Mouse (Mus musculus) lung, embryonic 16.5 days (tissue): ENCODE measurements at regions not wholly inside any gene's neighbourhood (a gene's known extent, or its start where the extent isn't known, plus 50 kb on each side); places are given as distances from the start of the nearest gene placed in this dataset.

Experiments used
- ATAC-seq: fragments of 200-750 bp; cut with Nextera tagmentation; 2 replicates; pipeline ENCODE4 v1.8.0; 2017; ENCODE audit warnings: low read depth, mild to moderate bottlenecking, moderate library complexity
- H3K27ac ChIP-seq: fragments of 300-500 bp; sonication (generic); 2 replicates; pipeline ENCODE4 v1.5.1; 2014; ENCODE audit warnings: mild to moderate bottlenecking, control low read depth, low read length
- H3K27me3 ChIP-seq: fragments of 300-500 bp; sonication (generic); 2 replicates; pipeline ENCODE4 v1.6.1; 2014; ENCODE audit warnings: low read depth, low read length, mixed read lengths; ENCODE audit not compliant: control insufficient read depth, insufficient read depth
- H3K36me3 ChIP-seq: fragments of 300-500 bp; sonication (generic); 2 replicates; pipeline ENCODE4 v1.6.1; 2014; ENCODE audit warnings: low read length; ENCODE audit not compliant: control insufficient read depth, insufficient read depth
- H3K4me1 ChIP-seq: fragments of 300-500 bp; sonication (generic); replicated peaks from 2 replicates; pipeline ENCODE4 v1.6.1; 2014; ENCODE audit warnings: low read length, mixed read lengths; ENCODE audit not compliant: control insufficient read depth, insufficient read depth
- H3K4me2 ChIP-seq: fragments of 300-500 bp; sonication (generic); 2 replicates; pipeline ENCODE4 v1.6.1; 2014; ENCODE audit warnings: low read depth, low read length, control low read depth
- H3K4me3 ChIP-seq: fragments of 300-500 bp; sonication (generic); 2 replicates; pipeline ENCODE4 v1.5.1; 2014; ENCODE audit warnings: mild to moderate bottlenecking, low read length, control low read depth
- H3K9ac ChIP-seq: fragments of 300-500 bp; sonication (generic); 2 replicates; pipeline ENCODE4 v1.6.1; 2014; ENCODE audit warnings: low read length, control low read depth
- H3K9me3 ChIP-seq: fragments of 300-500 bp; sonication (generic); 2 replicates; pipeline ENCODE4 v1.6.1; 2016; ENCODE audit warnings: low read length; ENCODE audit not compliant: control insufficient read depth
- WGBS: fragments of 180-500 bp; shearing (Covaris S2); extraction: QIAGEN DNeasy Blood & Tissue Kit; methylation state at CpG from one replicate; pipeline ENCODE4 v1.1.7; 2014; 5-methylcytosine and 5-hydroxymethylcytosine counted together

- ATAC-seq, result no peak
- no peaks in the 10 kb centered on the region for H3K9me3 ChIP-seq
- H3K9ac ChIP-seq, result no peak overlapping the region
- H3K4me2 ChIP-seq, result no peak overlapping the region
- H3K27me3 ChIP-seq, result no peaks in the 10 kb centered on the region
- peaks cover 3% of the 10 kb centered on the region; the same call in 1 of the 2 replicates for H3K4me1 ChIP-seq
- WGBS, result 91% methylated on average over 5 of the region's 5 CpGs
- no peaks in the 10 kb centered on the region for H3K36me3 ChIP-seq
- no peak overlapping the region for H3K27ac ChIP-seq
- no peak overlapping the region for H3K4me3 ChIP-seq
These were observed 167.1 kb downstream of the Inhbb start for GRCm38 (mm10) chr1:119254928-119255327.

GRCm38 (mm10) chr1:119253371-119253851 lies 168.6 kb downstream of the Inhbb start:
- Histone ChIP-seq H3K27ac (peak overlapping the region; percentile 32; the same call in 1 of the 2 replicates), H3K4me3 (no peak overlapping the region), H3K27me3 (no peaks in the 10 kb centered on the region), H3K9ac (no peak overlapping the region), H3K4me1 (peaks cover 3% of the 10 kb centered on the region; the same call in 1 of the 2 replicates), H3K9me3 (no peaks in the 10 kb centered on the region), H3K36me3 (no peaks in the 10 kb centered on the region), H3K4me2 (no peak overlapping the region)
- 37% methylated on average over 7 of the region's 7 CpGs for WGBS
- peak; percentile 88 for ATAC-seq

GRCm38 (mm10) chr1:119252403-119252802 lies 169.6 kb downstream of the Inhbb start:
- Histone ChIP-seq H3K4me3 (no peak overlapping the region), H3K9ac (no peak overlapping the region), H3K4me2 (no peak overlapping the region), H3K9me3 (no peaks in the 10 kb centered on the region), H3K36me3 (no peaks in the 10 kb centered on the region), H3K4me1 (peaks cover 3% of the 10 kb centered on the region; the same call in 1 of the 2 replicates), H3K27me3 (no peaks in the 10 kb centered on the region), H3K27ac (no peak overlapping the region)
- no peak for ATAC-seq
- 77% methylated on average over 6 of the region's 6 CpGs for WGBS

- Histone ChIP-seq H3K36me3 (no peaks in the 10 kb centered on the region), H3K4me1 (peaks cover 3% of the 10 kb centered on the region; the same call in 1 of the 2 replicates), H3K27ac (no peak overlapping the region), H3K27me3 (no peaks in the 10 kb centered on the region), H3K9ac (no peak overlapping the region), H3K9me3 (no peaks in the 10 kb centered on the region), H3K4me3 (no peak overlapping the region), H3K4me2 (no peak overlapping the region)
- 91% methylated on average over 5 of the region's 5 CpGs for WGBS
- no peak for ATAC-seq
These were observed 170.3 kb downstream of the Inhbb start for GRCm38 (mm10) chr1:119251741-119252140.

- Histone ChIP-seq H3K27ac (no peak overlapping the region), H3K36me3 (no peaks in the 10 kb centered on the region), H3K9ac (no peak overlapping the region), H3K4me1 (peaks cover 3% of the 10 kb centered on the region; the same call in 1 of the 2 replicates), H3K27me3 (no peaks in the 10 kb centered on the region), H3K4me2 (no peak overlapping the region), H3K4me3 (no peak overlapping the region), H3K9me3 (no peaks in the 10 kb centered on the region)
- 70% methylated on average over 5 of the region's 5 CpGs for WGBS
- no peak for ATAC-seq
These were observed 173.1 kb downstream of the Inhbb start for GRCm38 (mm10) chr1:119248776-119249495.

- no peak for ATAC-seq
- Histone ChIP-seq H3K36me3 (no peaks in the 10 kb centered on the region), H3K4me2 (no peak overlapping the region), H3K4me3 (no peak overlapping the region), H3K4me1 (no peaks in the 10 kb centered on the region), H3K27ac (no peak overlapping the region), H3K9me3 (no peaks in the 10 kb centered on the region), H3K9ac (no peak overlapping the region), H3K27me3 (no peaks in the 10 kb centered on the region)
- 54% methylated on average over 3 of the region's 3 CpGs for WGBS
These were observed 174.9 kb downstream of the Inhbb start for GRCm38 (mm10) chr1:119247117-119247516.

- H3K36me3 ChIP-seq, result no peaks in the 10 kb centered on the region
- H3K9me3 ChIP-seq, result no peaks in the 10 kb centered on the region
- no peak overlapping the region for H3K9ac ChIP-seq
- no peak overlapping the region for H3K27ac ChIP-seq
- ATAC-seq, result no peak
- H3K4me3 ChIP-seq, result no peak overlapping the region
- H3K4me1 ChIP-seq, result no peaks in the 10 kb centered on the region
- WGBS, result 26% methylated on average over 10 of the region's 10 CpGs
- no peak overlapping the region for H3K4me2 ChIP-seq
- no peaks in the 10 kb centered on the region for H3K27me3 ChIP-seq
These were observed 183.6 kb downstream of the Inhbb start for GRCm38 (mm10) chr1:119238463-119238862.

GRCm38 (mm10) chr1:119236787-119237186 lies 183.4 kb upstream of the Gli2 start:
- Histone ChIP-seq H3K4me2 (no peak overlapping the region), H3K9ac (no peak overlapping the region), H3K4me1 (no peaks in the 10 kb centered on the region), H3K4me3 (no peak overlapping the region), H3K27ac (no peak overlapping the region), H3K9me3 (no peaks in the 10 kb centered on the region), H3K36me3 (no peaks in the 10 kb centered on the region), H3K27me3 (no peaks in the 10 kb centered on the region)
- WGBS, result 19% methylated on average over 3 of the region's 3 CpGs
- no peak for ATAC-seq

GRCm38 (mm10) chr1:119234449-119234848 lies 181.0 kb upstream of the Gli2 start:
- WGBS, result 48% methylated on average over 9 of the region's 9 CpGs
- Histone ChIP-seq H3K9me3 (no peaks in the 10 kb centered on the region), H3K4me2 (no peak overlapping the region), H3K9ac (no peak overlapping the region), H3K36me3 (no peaks in the 10 kb centered on the region), H3K4me1 (no peaks in the 10 kb centered on the region), H3K27me3 (no peaks in the 10 kb centered on the region), H3K27ac (no peak overlapping the region), H3K4me3 (no peak overlapping the region)
- peak; percentile 36; the same call in 1 of the 2 replicates for ATAC-seq
